8 mouse cellular contexts compared by ENCODE assay signal in genomic region chr7:34198346-34198745, GRCm38 (mm10). TPM values are rescaled to one million over a fixed set of nuclear protein-coding genes. Genes with fewer than 3 reads are reported as not detected.
DNase-seq lines count a peak whose midpoint lies in the region; ATAC-seq and TF ChIP-seq lines count a peak whose summit lies in the region.
"Had no signal": no experiment of that assay in that cellular context is flagged by ENCODE, and none has a peak within 500 bp of the region (broad histone marks: within the 10 kb centered on the region; RNA-seq: fewer than 3 reads in every experiment).

No protein-coding gene starts in this region.

- peak in 2 of 3 experiments; percentile 56 to 58; a peak in 4 of 6 replicates for TF ChIP-seq CTCF in MEL (IDR thresholded peaks at IDR 0.05 in 2 of 3, conservative IDR thresholded peaks at IDR 0.05 in 1 of 3; ENCODE audit: control insufficient read depth in 1 of 3, insufficient read depth in 1 of 3, low read depth in 2 of 3, low read length in 3 of 3, poor library complexity in 1 of 3, severe bottlenecking in 1 of 3)
- no peak for TF ChIP-seq CTCF in lung, adult 2 months (IDR thresholded peaks at IDR 0.05; ENCODE audit: insufficient read depth, low read length)

- H3K4me3 ChIP-seq in kidney, embryonic 16.5 days (ENCODE audit: low read length): no peak overlapping the region
- no peak overlapping the region for H3K4me3 ChIP-seq in MEL (ENCODE audit: control insufficient read depth in 1 of 2, insufficient read depth in 1 of 2, low read depth in 2 of 2, low read length in 2 of 2)
- no peak overlapping the region for H3K4me3 ChIP-seq in lung, adult 2 months (replicated peaks; ENCODE audit: extremely low read depth, low read depth, low read length)
- H3K4me3 ChIP-seq: heart, embryonic 13.5 days had no signal

- no peaks in the 10 kb centered on the region for H3K27me3 ChIP-seq in kidney, embryonic 16.5 days (ENCODE audit: insufficient read depth, low read length)
- no peaks in the 10 kb centered on the region for H3K27me3 ChIP-seq in MEL (ENCODE audit: control insufficient read depth in 1 of 2, insufficient read depth in 2 of 2, low read length in 2 of 2)
- H3K27me3 ChIP-seq: heart, embryonic 13.5 days had no signal

- TF ChIP-seq EP300 in MEL (IDR thresholded peaks at IDR 0.05; ENCODE audit: low read depth in 1 of 2, low read length in 2 of 2): no peak

- DNase-seq in kidney, adult 9 months: peak; percentile 50
- peak; percentile 77 for DNase-seq in MEL (ENCODE audit: low read depth, low spot score)
- DNase-seq in c-Kit-positive CD71-negative TER-119-negative erythroid progenitor cells, embryonic 14.5 days (ENCODE audit: low read depth): peak; percentile 56
- peak; percentile 21 for DNase-seq in lung, adult 2 months
- DNase-seq in thymus, postnatal 0 days (ENCODE audit: low spot score): peak; percentile 69
- no peak for DNase-seq in cerebellum, adult 9-11 months

- H3K79me2 ChIP-seq in MEL (ENCODE audit: control insufficient read depth, insufficient read depth, low read length, poor library complexity): peaks cover 8% of the 10 kb centered on the region

- peak; percentile 40 for TF ChIP-seq RAD21 in MEL (IDR thresholded peaks at IDR 0.05; ENCODE audit: low read depth, low read length)

- WGBS in kidney, embryonic 16.5 days: 51% methylated on average over 3 of the region's 3 CpGs
- 54% methylated on average over 3 of the region's 3 CpGs for WGBS in lung, adult 2 months

- no peak for ATAC-seq in kidney, embryonic 16.5 days (ENCODE audit: low FRiP score, low TSS enrichment)

- H3K36me3 ChIP-seq in kidney, embryonic 16.5 days (ENCODE audit: insufficient read depth, low read length): peaks cover 36% of the 10 kb centered on the region
- peaks cover 0 to 2% of the 10 kb centered on the region in 2 experiments for H3K36me3 ChIP-seq in MEL (ENCODE audit: control insufficient read depth in 1 of 2, insufficient read depth in 2 of 2, low read length in 2 of 2)

- H3K9me3 ChIP-seq in kidney, embryonic 16.5 days (ENCODE audit: low read length): no peaks in the 10 kb centered on the region
- no peaks in the 10 kb centered on the region for H3K9me3 ChIP-seq in MEL (replicated peaks; ENCODE audit: insufficient read depth, low read length)

- H3K4me1 ChIP-seq in kidney, embryonic 16.5 days (ENCODE audit: insufficient read depth, low read length): peaks cover 5% of the 10 kb centered on the region; the same call in 1 of the 2 replicates
- peaks cover 0 to 3% of the 10 kb centered on the region in 2 experiments; a peak in 2 of 4 replicates for H3K4me1 ChIP-seq in MEL (ENCODE audit: control insufficient read depth in 1 of 2, insufficient read depth in 2 of 2, low read length in 2 of 2)
- peaks cover 6% of the 10 kb centered on the region; the same call in 1 of the 2 replicates for H3K4me1 ChIP-seq in lung, adult 2 months (ENCODE audit: control insufficient read depth, insufficient read depth, low read length)

- H3K9ac ChIP-seq in kidney, embryonic 16.5 days (replicated peaks; ENCODE audit: low read length): no peak overlapping the region
- no peak overlapping the region for H3K9ac ChIP-seq in MEL (ENCODE audit: control insufficient read depth, low read depth, low read length, poor library complexity, severe bottlenecking)
- H3K9ac ChIP-seq: heart, embryonic 13.5 days had no signal

- no peak overlapping the region for H3K4me2 ChIP-seq in kidney, embryonic 16.5 days (replicated peaks; ENCODE audit: low read depth, low read length)
- H3K4me2 ChIP-seq: heart, embryonic 13.5 days had no signal

- no peak overlapping the region for H3K27ac ChIP-seq in kidney, embryonic 16.5 days (ENCODE audit: low read length)
- no peak overlapping the region for H3K27ac ChIP-seq in MEL (ENCODE audit: control insufficient read depth, low read depth, low read length)
- H3K27ac ChIP-seq: heart, embryonic 13.5 days had no signal

- no peak for TF ChIP-seq POLR2A in MEL (IDR thresholded peaks at IDR 0.05; ENCODE audit: control insufficient read depth in 1 of 2, insufficient read depth in 1 of 2, low read depth in 1 of 2, low read length in 2 of 2, poor library complexity in 1 of 2)
- no peak for TF ChIP-seq POLR2A in lung, adult 2 months (IDR thresholded peaks at IDR 0.05; ENCODE audit: borderline replicate concordance, extremely low read depth, low read depth, low read length)

TF ChIP-seq in MEL, 35 proteins besides CTCF, POLR2A, EP300 and RAD21 (continues in another document):
- no peak for TF ChIP-seq MEF2A (IDR thresholded peaks at IDR 0.05; ENCODE audit: extremely low read depth, insufficient replicate concordance, low read depth, low read length, poor library complexity, severe bottlenecking)
- no peak for TF ChIP-seq HCFC1 (IDR thresholded peaks at IDR 0.05; ENCODE audit: low read depth, low read length)
- TF ChIP-seq MXI1 (IDR thresholded peaks at IDR 0.05; ENCODE audit: low read depth, low read length): no peak
- 0 out of 2 replicates have a peak, but pooled peaks have one; percentile 6 for TF ChIP-seq ZC3H11A (IDR thresholded peaks at IDR 0.05; ENCODE audit: low read depth, low read length)
- TF ChIP-seq ELF1 (IDR thresholded peaks at IDR 0.05; ENCODE audit: low read depth, low read length): no peak
- TF ChIP-seq GABPA (IDR thresholded peaks at IDR 0.05; ENCODE audit: low read depth, low read length): no peak
- TF ChIP-seq CHD1 (IDR thresholded peaks at IDR 0.05; ENCODE audit: low read depth, low read length): no peak
- TF ChIP-seq TCF12 (IDR thresholded peaks at IDR 0.05; ENCODE audit: low read depth, low read length): no peak
- TF ChIP-seq CHD2 (IDR thresholded peaks at IDR 0.05; ENCODE audit: low read length): no peak
- no peak for TF ChIP-seq JUND (IDR thresholded peaks at IDR 0.05; ENCODE audit: low read depth, low read length)
- TF ChIP-seq RCOR1 (IDR thresholded peaks at IDR 0.05; ENCODE audit: low read depth, low read length): no peak
- no peak for TF ChIP-seq NELFE (IDR thresholded peaks at IDR 0.05; ENCODE audit: low read depth, low read length)
- TF ChIP-seq BHLHE40 (IDR thresholded peaks at IDR 0.05; ENCODE audit: borderline replicate concordance, low read depth, low read length): no peak
- TF ChIP-seq USF1 (IDR thresholded peaks at IDR 0.05; ENCODE audit: low read depth, low read length): no peak
- TF ChIP-seq MAFK (IDR thresholded peaks at IDR 0.05; ENCODE audit: borderline replicate concordance, low read depth, low read length): no peak
- TF ChIP-seq SMC3 (IDR thresholded peaks at IDR 0.05; ENCODE audit: low read depth, low read length): peak; percentile 38
- no peak for TF ChIP-seq UBTF (IDR thresholded peaks at IDR 0.05; ENCODE audit: borderline replicate concordance, insufficient read depth, low read depth, low read length)
- no peak for TF ChIP-seq MYC (IDR thresholded peaks at IDR 0.05; ENCODE audit: low read depth, low read length)
- TF ChIP-seq ZKSCAN1 (IDR thresholded peaks at IDR 0.05; ENCODE audit: low read depth, low read length): no peak
- no peak for TF ChIP-seq MYB (IDR thresholded peaks at IDR 0.05; ENCODE audit: low read depth, low read length)
- no peak for TF ChIP-seq KAT2A (conservative IDR thresholded peaks at IDR 0.05; ENCODE audit: low read depth, low read length)
- no peak for TF ChIP-seq TBP (IDR thresholded peaks at IDR 0.05; ENCODE audit: low read depth, low read length)
- 0 out of 2 replicates have a peak, but pooled peaks have one; percentile 23 for TF ChIP-seq ZMIZ1 (IDR thresholded peaks at IDR 0.05; ENCODE audit: low read depth, low read length)
- 0 out of 2 replicates have a peak, but pooled peaks have one; percentile 44 for TF ChIP-seq MAZ (IDR thresholded peaks at IDR 0.05; ENCODE audit: low read depth, low read length)
- no peak for TF ChIP-seq GATA1 (IDR thresholded peaks at IDR 0.05; ENCODE audit: low read depth, low read length)
- TF ChIP-seq MAX (IDR thresholded peaks at IDR 0.05; ENCODE audit: low read length): no peak
- no peak for TF ChIP-seq NRF1 (IDR thresholded peaks at IDR 0.05; ENCODE audit: insufficient read depth, low read depth, low read length, poor library complexity, severe bottlenecking)
- TF ChIP-seq E2F4 (IDR thresholded peaks at IDR 0.05; ENCODE audit: borderline replicate concordance, low read depth, low read length): no peak

RNA-seq across cellular contexts. Expression of gene Pdcd2l, which starts 1.9 kb away (rescaled TPM):
- polyA plus RNA-seq in kidney, embryonic 16.5 days (2015; fragmentation: Nextera tagmentation; extraction: Ambion mirVana): 70.4 and 77.0 TPM in 2 replicates
- total RNA-seq in MEL (2012; rRNA removed): 25.7 and 29.5 TPM in 2 replicates
- polyA plus RNA-seq in MEL (2012; ENCODE audit: insufficient read depth in 1 of 2, insufficient read length in 2 of 2, low read depth in 1 of 2, low replicate concordance in 2 of 2, missing spikeins in 1 of 2): 10 to 100 TPM in 1 of 2 experiments, not detected in 1; 26.6 TPM
- polyA plus RNA-seq in lung, adult 2 months (2012; rRNA removed): 19.1 and 23.7 TPM in 2 replicates
- 54.2 and 62.3 TPM in 2 replicates for polyA plus RNA-seq in thymus, postnatal 0 days (2015; fragmentation: Nextera tagmentation; extraction: Ambion mirVana)

RNA-seq across cellular contexts. Expression of gene Uba2, which starts 28.9 kb away (rescaled TPM):
- 212 and 216 TPM in 2 replicates for polyA plus RNA-seq in kidney, embryonic 16.5 days (2015; fragmentation: Nextera tagmentation; extraction: Ambion mirVana)
- total RNA-seq in MEL (2012; rRNA removed): 207 and 210 TPM in 2 replicates
- 100 to 1,000 TPM in 1 of 2 experiments, not detected in 1; 201 TPM for polyA plus RNA-seq in MEL (2012; ENCODE audit: insufficient read depth in 1 of 2, insufficient read length in 2 of 2, low read depth in 1 of 2, low replicate concordance in 2 of 2, missing spikeins in 1 of 2)
- polyA plus RNA-seq in lung, adult 2 months (2012; rRNA removed): 23.9 and 42.1 TPM in 2 replicates
- polyA plus RNA-seq in thymus, postnatal 0 days (2015; fragmentation: Nextera tagmentation; extraction: Ambion mirVana): 191 and 193 TPM in 2 replicates

RNA-seq across cellular contexts. Expression of gene Gpi1, which starts 31.8 kb away (rescaled TPM):
- 424 and 436 TPM in 2 replicates for polyA plus RNA-seq in kidney, embryonic 16.5 days (2015; fragmentation: Nextera tagmentation; extraction: Ambion mirVana)
- 270 and 388 TPM in 2 replicates for total RNA-seq in MEL (2012; rRNA removed)
- 1,000 to 10,000 TPM in 1 of 2 experiments, 100 to 1,000 TPM in 1; 727 to 1,355 TPM for polyA plus RNA-seq in MEL (2012; ENCODE audit: insufficient read depth in 1 of 2, insufficient read length in 2 of 2, low read depth in 1 of 2, low replicate concordance in 2 of 2, missing spikeins in 1 of 2)
- polyA plus RNA-seq in lung, adult 2 months (2012; rRNA removed): 164 and 199 TPM in 2 replicates
- 232 and 238 TPM in 2 replicates for polyA plus RNA-seq in thymus, postnatal 0 days (2015; fragmentation: Nextera tagmentation; extraction: Ambion mirVana)

RNA-seq across cellular contexts. Expression of gene Gm6096, which starts 52.5 kb away (rescaled TPM):
- 0.45 and 0.51 TPM in 2 replicates for polyA plus RNA-seq in kidney, embryonic 16.5 days (2015; fragmentation: Nextera tagmentation; extraction: Ambion mirVana)
- not detected in 2 replicates for total RNA-seq in MEL (2012; rRNA removed)
- not detected for polyA plus RNA-seq in MEL (2012; ENCODE audit: insufficient read depth in 1 of 2, insufficient read length in 2 of 2, low read depth in 1 of 2, low replicate concordance in 2 of 2, missing spikeins in 1 of 2)
- polyA plus RNA-seq in lung, adult 2 months (2012; rRNA removed): not detected in 2 replicates
- polyA plus RNA-seq in thymus, postnatal 0 days (2015; fragmentation: Nextera tagmentation; extraction: Ambion mirVana): not detected in 2 replicates
